Mouse (Mus musculus): Measurements from ENCODE around the gene Mybpc2. TPM values are rescaled to one million over a fixed set of nuclear protein-coding genes. Genes with fewer than 3 reads are reported as not detected.

Gene Mybpc2
- total RNA-seq, 2 experiments from 2014 or later: not detected

- ATAC-seq (ENCODE audit: poor library complexity, severe bottlenecking): no peak
Observed at GRCm38 (mm10) chr7:44547041-44547440, 22.6 kb upstream of the Mybpc2 start.

- no peak for ATAC-seq (ENCODE audit: poor library complexity, severe bottlenecking)
Observed at GRCm38 (mm10) chr7:44546274-44546673, 21.8 kb upstream of the Mybpc2 start.

GRCm38 (mm10) chr7:44543071-44543470 lies 18.6 kb upstream of the Mybpc2 start:
- ATAC-seq (ENCODE audit: poor library complexity, severe bottlenecking): no peak

- ATAC-seq (ENCODE audit: poor library complexity, severe bottlenecking): no peak
Observed at GRCm38 (mm10) chr7:44542555-44542954, 18.1 kb upstream of the Mybpc2 start.

GRCm38 (mm10) chr7:44538756-44539624 lies 14.5 kb upstream of the Mybpc2 start:
- ATAC-seq (ENCODE audit: poor library complexity, severe bottlenecking): no peak

GRCm38 (mm10) chr7:44537496-44537895 lies 13.0 kb upstream of the Mybpc2 start:
- no peak for ATAC-seq (ENCODE audit: poor library complexity, severe bottlenecking)

- no peak for ATAC-seq (ENCODE audit: poor library complexity, severe bottlenecking)
Observed at GRCm38 (mm10) chr7:44537009-44537408, 12.6 kb upstream of the Mybpc2 start.

GRCm38 (mm10) chr7:44536590-44536968 lies 12.1 kb upstream of the Mybpc2 start:
- no peak for ATAC-seq (ENCODE audit: poor library complexity, severe bottlenecking)

GRCm38 (mm10) chr7:44535657-44536589 lies 11.5 kb upstream of the Mybpc2 start:
- no peak for ATAC-seq (ENCODE audit: poor library complexity, severe bottlenecking)

GRCm38 (mm10) chr7:44534656-44535441 lies 10.4 kb upstream of the Mybpc2 start:
- ATAC-seq (ENCODE audit: poor library complexity, severe bottlenecking): no peak

GRCm38 (mm10) chr7:44534242-44534641 lies 9.8 kb upstream of the Mybpc2 start:
- peak; percentile 76 for ATAC-seq (ENCODE audit: poor library complexity, severe bottlenecking)

GRCm38 (mm10) chr7:44533746-44534045 lies 9.2 kb upstream of the Mybpc2 start:
- no peak for ATAC-seq (ENCODE audit: poor library complexity, severe bottlenecking)

- ATAC-seq (ENCODE audit: poor library complexity, severe bottlenecking): no peak
Observed at GRCm38 (mm10) chr7:44532918-44533745, 8.7 kb upstream of the Mybpc2 start.

- no peak for ATAC-seq (ENCODE audit: poor library complexity, severe bottlenecking)
Observed at GRCm38 (mm10) chr7:44531946-44532732, 7.7 kb upstream of the Mybpc2 start, which contains the start of gene Spib. TSS of gene Spib (minus strand) at chr7:44532071.

- no peak for ATAC-seq (ENCODE audit: poor library complexity, severe bottlenecking)
Observed at GRCm38 (mm10) chr7:44531207-44531606, 6.8 kb upstream of the Mybpc2 start.

GRCm38 (mm10) chr7:44530507-44530906 lies 6.1 kb upstream of the Mybpc2 start:
- no peak for ATAC-seq (ENCODE audit: poor library complexity, severe bottlenecking)

- no peak for ATAC-seq (ENCODE audit: poor library complexity, severe bottlenecking)
Observed at GRCm38 (mm10) chr7:44529518-44529917, 5.1 kb upstream of the Mybpc2 start.

- peak; percentile 93 for ATAC-seq (ENCODE audit: poor library complexity, severe bottlenecking)
Observed at GRCm38 (mm10) chr7:44527483-44528398, 3.3 kb upstream of the Mybpc2 start.
